Mouse (Mus musculus) thymus, adult 2 months (tissue): ENCODE results near the gene Psmc3. TPM values are rescaled to one million over a fixed set of nuclear protein-coding genes. Genes with fewer than 3 reads are reported as not detected.

Experiments
- DNase-seq: peaks from one replicate; pipeline ENCODE4 v3.0.0; 2021
- H3K27ac ChIP-seq: fragments of 200-500 bp; 2 replicates; pipeline ENCODE4 v1.5.1; 2012; ENCODE audit warnings: low read length, control low read depth; ENCODE audit not compliant: control insufficient read depth, insufficient read depth
- H3K27me3 ChIP-seq: fragments of 200-500 bp; 2 replicates; pipeline ENCODE4 v1.6.1; 2012; ENCODE audit warnings: mild to moderate bottlenecking, low read length, moderate library complexity, mixed read lengths; ENCODE audit not compliant: control insufficient read depth, insufficient read depth
- H3K36me3 ChIP-seq: fragments of 200-500 bp; 2 replicates; pipeline ENCODE4 v1.6.1; 2012; ENCODE audit warnings: mild to moderate bottlenecking, low read length, moderate library complexity; ENCODE audit not compliant: control insufficient read depth, insufficient read depth
- H3K4me1 ChIP-seq: fragments of 200-500 bp; replicated peaks from 2 replicates; pipeline ENCODE4 v1.6.1; 2012; ENCODE audit warnings: low read length; ENCODE audit not compliant: control insufficient read depth, insufficient read depth
- H3K4me3 ChIP-seq: fragments of 200-500 bp; 2 replicates; pipeline ENCODE4 v1.5.1; 2012; ENCODE audit warnings: mild to moderate bottlenecking, low read length, control low read depth, moderate library complexity; ENCODE audit not compliant: control insufficient read depth, insufficient read depth
- CTCF ChIP-seq: fragments of 200-500 bp; IDR thresholded peaks from 2 replicates; pipeline ENCODE4 v1.5.1; 2012; ENCODE audit warnings: mild to moderate bottlenecking, control low read depth, low read length, moderate library complexity, borderline replicate concordance; ENCODE audit not compliant: control insufficient read depth, poor library complexity, insufficient read depth; ENCODE audit errors: extremely low read depth
- POLR2A ChIP-seq: fragments of 200-500 bp; IDR thresholded peaks from 2 replicates; pipeline ENCODE4 v1.6.1; 2012; ENCODE audit warnings: mild to moderate bottlenecking, low read length, control low read depth, moderate library complexity; ENCODE audit not compliant: control insufficient read depth, poor library complexity, insufficient read depth; ENCODE audit errors: extremely low read depth
- WGBS: fragments of 180-500 bp; shearing (Covaris S2); methylation state at CpG from one replicate; pipeline ENCODE4 v1.1.7; 2018; 5-methylcytosine and 5-hydroxymethylcytosine counted together
- polyA plus RNA-seq: library from polyadenylated mRNA; depleted of rRNA; stranded (reverse); fragments of >200 nt; gene quantifications from 2 replicates; pipeline ENCODE4 v1.2.3, GENCODE M21; 2012

Psmc3 gene
- polyA plus RNA-seq, 1 experiment, result 114 TPM

DNA sequence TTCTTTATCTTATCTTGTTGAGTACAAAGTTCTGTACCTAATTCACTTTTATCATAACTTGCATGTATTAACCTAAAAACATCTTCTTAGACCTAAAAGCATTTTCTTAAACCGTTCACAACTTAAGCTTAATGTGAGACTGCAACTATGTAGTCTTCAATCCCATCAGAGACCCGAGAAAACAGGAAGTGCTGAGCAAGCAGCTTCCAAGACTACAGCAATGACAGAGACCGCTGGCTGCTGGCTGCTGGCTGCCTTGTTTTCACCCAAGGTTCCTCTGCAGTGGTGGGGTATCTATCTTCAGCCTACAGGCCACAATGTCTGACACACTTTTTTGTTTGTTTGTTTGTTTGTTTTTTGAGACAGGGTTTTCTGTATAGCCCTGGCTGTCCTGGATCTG lies 1.9 kb upstream of the Psmc3 start:
- WGBS, result 52% methylated on average over 3 of the region's 3 CpGs
- no peak for TF ChIP-seq CTCF
- TF ChIP-seq POLR2A, result no peak

GRCm38 (mm10) chr2:91052752-91053151 lies 1.1 kb upstream of the Psmc3 start:
- Histone ChIP-seq H3K27ac (no peak overlapping the region), H3K4me1 (peaks cover 6% of the 10 kb centered on the region), H3K27me3 (no peaks in the 10 kb centered on the region)

More for the DNA sequence above, 1.9 kb upstream of the Psmc3 start:
- Histone ChIP-seq H3K36me3 (peaks cover 13% of the 10 kb centered on the region), H3K4me1 (peaks cover 6% of the 10 kb centered on the region), H3K27me3 (no peaks in the 10 kb centered on the region), H3K4me3 (no peak overlapping the region), H3K27ac (no peak overlapping the region)
- no peak for DNase-seq

GRCm38 (mm10) chr2:91053181-91053933 lies 452 bp upstream of the Psmc3 start:
- WGBS, result 0% methylated on average over 6 of the region's 6 CpGs
- TF ChIP-seq POLR2A (no peak), CTCF (no peak)
- no peak for DNase-seq
- H3K36me3 ChIP-seq, result peaks cover 25% of the 10 kb centered on the region
- peak overlapping the region; percentile 54; the same call in 1 of the 2 replicates for H3K27ac ChIP-seq
- H3K27me3 ChIP-seq, result no peaks in the 10 kb centered on the region
- peaks cover 6% of the 10 kb centered on the region for H3K4me1 ChIP-seq
- peak overlapping the region; percentile 60 for H3K4me3 ChIP-seq

More at GRCm38 (mm10) chr2:91052752-91053151, 1.1 kb upstream of the Psmc3 start:
- no peak for TF ChIP-seq POLR2A
- no peak for TF ChIP-seq CTCF
- WGBS, result 43% methylated on average over 2 of the region's 2 CpGs
- Histone ChIP-seq H3K36me3 (peaks cover 21% of the 10 kb centered on the region), H3K4me3 (no peak overlapping the region)
- no peak for DNase-seq

GRCm38 (mm10) chr2:91058435-91058834 lies 4.6 kb downstream of the Psmc3 start:
- H3K4me1 ChIP-seq, result peaks cover 6% of the 10 kb centered on the region
- 93% methylated on average over 5 of the region's 5 CpGs for WGBS
- DNase-seq, result no peak
- H3K27me3 ChIP-seq, result no peaks in the 10 kb centered on the region
- peaks cover 57% of the 10 kb centered on the region for H3K36me3 ChIP-seq
- H3K27ac ChIP-seq, result no peak overlapping the region
- TF ChIP-seq POLR2A (no peak), CTCF (no peak)
- H3K4me3 ChIP-seq, result no peak overlapping the region

GRCm38 (mm10) chr2:91059376-91059775 lies 5.6 kb downstream of the Psmc3 start:
- H3K27ac ChIP-seq, result no peak overlapping the region
- no peaks in the 10 kb centered on the region for H3K27me3 ChIP-seq
- H3K4me1 ChIP-seq, result peaks cover 6% of the 10 kb centered on the region
- 96% methylated on average over 2 of the region's 2 CpGs for WGBS
- H3K4me3 ChIP-seq, result no peak overlapping the region
- no peak for TF ChIP-seq POLR2A
- no peak for TF ChIP-seq CTCF
- no peak for DNase-seq
- peaks cover 57% of the 10 kb centered on the region for H3K36me3 ChIP-seq

DNA sequence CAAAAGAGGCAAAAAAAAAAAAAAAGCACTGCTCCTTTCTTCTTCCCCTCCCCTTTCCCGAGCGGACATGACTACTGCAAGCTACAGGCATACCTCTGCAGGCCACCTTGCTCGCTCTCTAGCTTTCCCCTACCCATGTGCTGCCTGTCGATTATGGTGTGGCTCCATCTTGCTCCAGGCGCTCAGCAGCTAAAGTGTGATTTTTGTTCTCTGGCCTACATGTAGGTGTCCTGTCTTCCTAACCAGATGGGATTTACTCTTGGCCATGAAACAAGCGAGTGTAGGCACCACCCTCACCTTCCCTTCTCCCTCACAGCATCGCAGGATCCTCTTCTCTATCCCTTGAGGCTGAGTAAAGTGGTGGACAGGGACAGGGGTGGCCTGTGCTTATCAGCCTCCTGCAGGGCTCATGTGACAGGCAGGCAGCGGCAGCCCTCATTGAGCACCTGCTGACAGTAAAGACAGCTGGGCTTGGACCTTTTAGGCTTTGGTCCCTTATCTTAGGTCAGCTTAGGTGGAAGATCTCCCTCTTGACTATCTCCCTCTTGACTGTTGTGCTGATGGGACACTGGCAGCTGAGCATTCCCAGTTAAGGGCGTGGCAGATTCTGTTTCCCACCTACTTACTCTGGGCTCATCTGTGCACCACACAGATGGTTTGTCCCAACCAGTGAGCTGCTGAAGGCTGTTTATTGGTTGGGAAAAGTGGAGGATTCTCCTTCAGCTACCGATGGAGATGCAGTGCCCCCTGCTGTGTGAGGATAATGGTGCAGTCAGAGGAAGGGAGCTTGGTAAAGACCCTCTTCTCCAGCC lies 6.9 kb downstream of the Psmc3 start:
- TF ChIP-seq CTCF, result peak; percentile 52; the same call in 1 of the 2 replicates
- no peak for TF ChIP-seq POLR2A
- Histone ChIP-seq H3K27ac (no peak overlapping the region), H3K4me1 (no peaks in the 10 kb centered on the region), H3K27me3 (no peaks in the 10 kb centered on the region), H3K36me3 (peaks cover 56% of the 10 kb centered on the region), H3K4me3 (no peak overlapping the region)
- DNase-seq, result no peak
- WGBS, result 90% methylated on average over 10 of the region's 10 CpGs
